Mouse (Mus musculus) limb, embryonic 15.5 days (tissue): ENCODE results near the gene Th. TPM values are rescaled to one million over a fixed set of nuclear protein-coding genes. Genes with fewer than 3 reads are reported as not detected.

Experiments
- ATAC-seq: fragments of 200-750 bp; cut with Nextera tagmentation; 2 replicates; pipeline ENCODE4 v1.8.0; 2017; ENCODE audit warnings: low read depth, moderate TSS enrichment; ENCODE audit not compliant: insufficient number of reproducible peaks, low FRiP score, low TSS enrichment
- H3K27ac ChIP-seq: fragments of 300-500 bp; sonication (generic); 2 replicates; pipeline ENCODE4 v1.5.1; 2015; ENCODE audit warnings: moderate library complexity, mild to moderate bottlenecking, inconsistent platforms
- H3K27me3 ChIP-seq: fragments of 300-500 bp; sonication (generic); 2 replicates; pipeline ENCODE4 v1.6.1; 2015; ENCODE audit warnings: inconsistent platforms
- H3K36me3 ChIP-seq: fragments of 300-500 bp; sonication (generic); 2 replicates; pipeline ENCODE4 v1.6.1; 2015; ENCODE audit warnings: inconsistent platforms
- H3K4me1 ChIP-seq: fragments of 300-500 bp; sonication (generic); 2 replicates; pipeline ENCODE4 v1.6.1; 2015; ENCODE audit warnings: inconsistent platforms
- H3K4me2 ChIP-seq: fragments of 300-500 bp; sonication (generic); 2 replicates; pipeline ENCODE4 v1.6.1; 2015; ENCODE audit warnings: mild to moderate bottlenecking, inconsistent platforms
- H3K4me3 ChIP-seq: fragments of 300-500 bp; sonication (generic); 2 replicates; pipeline ENCODE4 v1.5.1; 2015; ENCODE audit warnings: mild to moderate bottlenecking, inconsistent platforms
- H3K9ac ChIP-seq: fragments of 300-500 bp; sonication (generic); 2 replicates; pipeline ENCODE4 v1.6.1; 2015; ENCODE audit warnings: inconsistent platforms
- H3K9me3 ChIP-seq: fragments of 300-500 bp; sonication (generic); 2 replicates; pipeline ENCODE4 v1.6.1; 2016; ENCODE audit warnings: inconsistent platforms
- whole genome bisulfite sequencing: fragments of 180-500 bp; shearing (Covaris S2); methylation state at CpG from one replicate; pipeline ENCODE4 v1.1.7; 2015; 5-methylcytosine and 5-hydroxymethylcytosine counted together
- polyA plus RNA-seq: library from polyadenylated mRNA; unstranded; fragments of >200 nt; fragmentation: Nextera tagmentation; extraction: Ambion mirVana; gene quantifications from 2 replicates; pipeline ENCODE4 v1.2.1, GENCODE M21; 2015

Gene Th
- 0.21 and 0.47 TPM in 2 replicates for polyA plus RNA-seq

- H3K27me3 ChIP-seq = no peaks in the 10 kb centered on the region
- H3K4me2 ChIP-seq = no peak within 1 kb of the TSS
- H3K4me3 ChIP-seq = no peak within 1 kb of the TSS
- no peaks in the 10 kb centered on the region for H3K9me3 ChIP-seq
- no peak within 1 kb of the TSS for H3K9ac ChIP-seq
- no peaks in the 10 kb centered on the region for H3K4me1 ChIP-seq
- ATAC-seq = no peak
- H3K36me3 ChIP-seq = no peaks in the 10 kb centered on the region
- no peak within 1 kb of the TSS for H3K27ac ChIP-seq
- WGBS = 85% methylated on average over 3 of the region's 3 CpGs
These were observed at the start of gene Th for GRCm38 (mm10) chr7:142931028-142931427. Gene Th, minus strand, starts transcription at chr7:142931128.

GRCm38 (mm10) chr7:142968809-142969511 lies 38.0 kb upstream of the Th start, which contains the start of gene Ascl2:
Gene Ascl2, minus strand, starts transcription at chr7:142969264.
- no peaks in the 10 kb centered on the region for H3K36me3 ChIP-seq
- H3K27ac ChIP-seq = no peak within 1 kb of the TSS
- peak; percentile 16; the same call in 1 of the 2 replicates for ATAC-seq

GRCm38 (mm10) chr7:142967884-142968808 lies 37.2 kb upstream of the Th start:
- ATAC-seq = peak; percentile 62; the same call in 1 of the 2 replicates
- Histone ChIP-seq H3K4me2 (peak overlapping the region; percentile 92), H3K9ac (peak overlapping the region; percentile 38; the same call in 1 of the 2 replicates), H3K4me1 (peaks cover 26% of the 10 kb centered on the region), H3K36me3 (no peaks in the 10 kb centered on the region), H3K27ac (no peak overlapping the region; the same call in 1 of the 2 replicates), H3K4me3 (peak overlapping the region; percentile 49), H3K9me3 (no peaks in the 10 kb centered on the region), H3K27me3 (peaks cover 77% of the 10 kb centered on the region)
- under 1% methylated on average over 90 of the region's 90 CpGs for WGBS

More at GRCm38 (mm10) chr7:142968809-142969511, 38.0 kb upstream of the Th start, which contains the start of gene Ascl2:
- WGBS = under 1% methylated on average over 50 of the region's 51 CpGs
- H3K4me3 ChIP-seq = peak within 1 kb of the TSS; percentile 49
- peaks cover 26% of the 10 kb centered on the region for H3K4me1 ChIP-seq
- no peaks in the 10 kb centered on the region for H3K9me3 ChIP-seq
- H3K27me3 ChIP-seq = peaks cover 77% of the 10 kb centered on the region
- peak within 1 kb of the TSS; percentile 38; the same call in 1 of the 2 replicates for H3K9ac ChIP-seq
- H3K4me2 ChIP-seq = peak within 1 kb of the TSS; percentile 92

GRCm38 (mm10) chr7:142967414-142967883 lies 36.5 kb upstream of the Th start:
- Histone ChIP-seq H3K9me3 (no peaks in the 10 kb centered on the region), H3K4me3 (peak overlapping the region; percentile 49), H3K4me2 (peak overlapping the region; percentile 92), H3K27ac (no peak overlapping the region), H3K4me1 (peaks cover 26% of the 10 kb centered on the region), H3K27me3 (peaks cover 75% of the 10 kb centered on the region), H3K36me3 (no peaks in the 10 kb centered on the region), H3K9ac (no peak overlapping the region)
- ATAC-seq = no peak
- under 1% methylated on average over 36 of the region's 36 CpGs for WGBS

DNA sequence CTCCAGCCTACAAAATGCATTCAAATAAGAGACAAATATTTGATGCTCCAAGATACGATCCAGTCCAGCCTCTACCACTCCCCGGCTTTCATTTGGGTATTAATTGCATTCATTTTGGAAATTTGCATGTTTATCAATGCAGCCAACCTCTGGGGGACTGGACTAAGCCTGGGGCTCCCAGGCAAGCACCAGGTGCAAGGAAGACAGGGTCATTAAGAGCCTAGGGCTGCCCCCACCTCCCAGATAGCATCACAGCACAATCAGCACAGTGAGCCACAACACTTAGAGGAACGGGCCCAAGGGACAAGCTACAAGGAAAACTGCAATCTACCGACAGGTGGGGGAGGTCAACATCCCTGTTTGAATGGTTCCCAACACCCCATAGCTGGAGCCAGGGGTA lies 28.8 kb upstream of the Th start:
- H3K36me3 ChIP-seq = no peaks in the 10 kb centered on the region
- H3K4me2 ChIP-seq = no peak overlapping the region
- H3K27me3 ChIP-seq = peaks cover 5% of the 10 kb centered on the region; the same call in 1 of the 2 replicates
- no peaks in the 10 kb centered on the region for H3K9me3 ChIP-seq
- no peaks in the 10 kb centered on the region for H3K4me1 ChIP-seq
- H3K9ac ChIP-seq = no peak overlapping the region
- ATAC-seq = no peak
- H3K4me3 ChIP-seq = no peak overlapping the region
- no peak overlapping the region for H3K27ac ChIP-seq
- WGBS = 71% methylated on average over 4 of the region's 4 CpGs

GRCm38 (mm10) chr7:142958817-142959216 lies 27.9 kb upstream of the Th start:
- Histone ChIP-seq H3K4me3 (no peak overlapping the region), H3K27ac (no peak overlapping the region), H3K4me1 (no peaks in the 10 kb centered on the region), H3K4me2 (no peak overlapping the region), H3K27me3 (no peaks in the 10 kb centered on the region), H3K9me3 (no peaks in the 10 kb centered on the region), H3K36me3 (no peaks in the 10 kb centered on the region), H3K9ac (no peak overlapping the region)
- no peak for ATAC-seq
- 88% methylated on average over 1 of the region's 1 CpGs for WGBS

- Histone ChIP-seq H3K36me3 (no peaks in the 10 kb centered on the region), H3K27ac (no peak overlapping the region), H3K9me3 (no peaks in the 10 kb centered on the region), H3K27me3 (no peaks in the 10 kb centered on the region), H3K4me2 (no peak overlapping the region), H3K4me1 (no peaks in the 10 kb centered on the region), H3K4me3 (no peak overlapping the region), H3K9ac (no peak overlapping the region)
- ATAC-seq = no peak
- 82% methylated on average over 2 of the region's 2 CpGs for WGBS
These were observed 25.1 kb upstream of the Th start for GRCm38 (mm10) chr7:142956018-142956417.

DNA sequence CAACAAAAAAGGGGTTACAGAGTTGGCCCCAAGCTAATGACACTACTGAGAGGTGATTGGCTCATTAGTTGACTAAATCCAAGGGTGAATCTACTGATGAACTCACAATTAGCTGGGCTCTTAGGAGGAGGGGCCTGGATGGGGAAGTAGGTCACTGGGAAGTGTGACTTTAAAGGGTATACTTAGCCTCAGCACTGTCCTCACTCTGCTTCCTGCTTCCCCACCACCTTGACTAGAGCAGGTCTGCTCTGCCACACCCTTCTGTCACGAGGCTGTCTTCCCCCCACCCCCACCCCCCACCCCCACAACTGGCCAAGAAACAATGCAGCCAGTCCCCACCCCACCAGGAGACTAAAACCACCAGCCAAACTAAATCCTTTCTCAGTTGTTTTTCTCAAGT lies 18.6 kb upstream of the Th start:
- no peaks in the 10 kb centered on the region for H3K9me3 ChIP-seq
- H3K9ac ChIP-seq = no peak overlapping the region
- H3K4me3 ChIP-seq = no peak overlapping the region
- H3K4me1 ChIP-seq = no peaks in the 10 kb centered on the region
- H3K27me3 ChIP-seq = no peaks in the 10 kb centered on the region
- H3K4me2 ChIP-seq = no peak overlapping the region
- H3K27ac ChIP-seq = no peak overlapping the region
- ATAC-seq = no peak
- 0% methylated on average over 1 of the region's 1 CpGs for WGBS
- no peaks in the 10 kb centered on the region for H3K36me3 ChIP-seq

GRCm38 (mm10) chr7:142937631-142938030 lies 6.7 kb upstream of the Th start:
- no peaks in the 10 kb centered on the region for H3K36me3 ChIP-seq
- no peak for ATAC-seq
- H3K4me1 ChIP-seq = no peaks in the 10 kb centered on the region
- no peak overlapping the region for H3K4me3 ChIP-seq
- H3K27ac ChIP-seq = no peak overlapping the region
- no peak overlapping the region for H3K9ac ChIP-seq
- no peak overlapping the region for H3K4me2 ChIP-seq
- H3K27me3 ChIP-seq = no peaks in the 10 kb centered on the region
- H3K9me3 ChIP-seq = no peaks in the 10 kb centered on the region

GRCm38 (mm10) chr7:142935708-142936107 lies 4.8 kb upstream of the Th start:
- Histone ChIP-seq H3K4me1 (no peaks in the 10 kb centered on the region), H3K27me3 (no peaks in the 10 kb centered on the region), H3K9me3 (no peaks in the 10 kb centered on the region), H3K4me2 (no peak overlapping the region), H3K36me3 (no peaks in the 10 kb centered on the region), H3K27ac (no peak overlapping the region), H3K4me3 (no peak overlapping the region), H3K9ac (no peak overlapping the region)
- WGBS = 68% methylated on average over 14 of the region's 14 CpGs
- ATAC-seq = peak; percentile 58; the same call in 1 of the 2 replicates

- H3K9me3 ChIP-seq = no peaks in the 10 kb centered on the region
- H3K36me3 ChIP-seq = no peaks in the 10 kb centered on the region
- H3K27me3 ChIP-seq = no peaks in the 10 kb centered on the region
- WGBS = 72% methylated on average over 3 of the region's 3 CpGs
- H3K27ac ChIP-seq = no peak overlapping the region
- no peak overlapping the region for H3K9ac ChIP-seq
- no peak overlapping the region for H3K4me3 ChIP-seq
- no peak for ATAC-seq
- H3K4me2 ChIP-seq = no peak overlapping the region
- H3K4me1 ChIP-seq = no peaks in the 10 kb centered on the region
These were observed 1.5 kb upstream of the Th start for GRCm38 (mm10) chr7:142932469-142932868.

DNA sequence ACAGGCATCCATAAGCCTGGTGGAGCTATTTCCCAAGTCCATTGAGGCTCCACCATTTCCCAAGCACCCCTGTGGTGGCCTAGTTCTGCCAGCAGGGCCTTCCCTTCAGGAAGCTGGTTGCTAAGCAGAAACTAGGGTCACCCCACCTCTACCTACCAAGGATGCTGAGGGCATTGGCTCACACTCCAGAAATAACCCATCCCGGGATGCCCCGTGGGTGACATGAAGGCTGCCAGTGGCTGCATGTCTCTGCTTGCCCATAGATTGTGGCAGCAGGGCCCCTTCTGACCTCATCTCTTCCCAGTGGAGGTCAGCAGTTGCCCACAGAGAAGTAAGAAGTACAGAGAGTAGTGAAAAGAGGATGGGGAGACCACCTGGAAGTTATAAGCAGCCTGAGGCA lies 1.4 kb downstream of the Th start:
- Histone ChIP-seq H3K4me1 (no peaks in the 10 kb centered on the region), H3K27ac (no peak overlapping the region), H3K4me2 (no peak overlapping the region), H3K4me3 (no peak overlapping the region), H3K9ac (no peak overlapping the region), H3K36me3 (no peaks in the 10 kb centered on the region), H3K27me3 (no peaks in the 10 kb centered on the region), H3K9me3 (no peaks in the 10 kb centered on the region)
- WGBS = 59% methylated on average over 2 of the region's 2 CpGs
- no peak for ATAC-seq
